Mouse (Mus musculus): ENCODE data around the gene Josd1.

The Josd1 gene

DNA sequence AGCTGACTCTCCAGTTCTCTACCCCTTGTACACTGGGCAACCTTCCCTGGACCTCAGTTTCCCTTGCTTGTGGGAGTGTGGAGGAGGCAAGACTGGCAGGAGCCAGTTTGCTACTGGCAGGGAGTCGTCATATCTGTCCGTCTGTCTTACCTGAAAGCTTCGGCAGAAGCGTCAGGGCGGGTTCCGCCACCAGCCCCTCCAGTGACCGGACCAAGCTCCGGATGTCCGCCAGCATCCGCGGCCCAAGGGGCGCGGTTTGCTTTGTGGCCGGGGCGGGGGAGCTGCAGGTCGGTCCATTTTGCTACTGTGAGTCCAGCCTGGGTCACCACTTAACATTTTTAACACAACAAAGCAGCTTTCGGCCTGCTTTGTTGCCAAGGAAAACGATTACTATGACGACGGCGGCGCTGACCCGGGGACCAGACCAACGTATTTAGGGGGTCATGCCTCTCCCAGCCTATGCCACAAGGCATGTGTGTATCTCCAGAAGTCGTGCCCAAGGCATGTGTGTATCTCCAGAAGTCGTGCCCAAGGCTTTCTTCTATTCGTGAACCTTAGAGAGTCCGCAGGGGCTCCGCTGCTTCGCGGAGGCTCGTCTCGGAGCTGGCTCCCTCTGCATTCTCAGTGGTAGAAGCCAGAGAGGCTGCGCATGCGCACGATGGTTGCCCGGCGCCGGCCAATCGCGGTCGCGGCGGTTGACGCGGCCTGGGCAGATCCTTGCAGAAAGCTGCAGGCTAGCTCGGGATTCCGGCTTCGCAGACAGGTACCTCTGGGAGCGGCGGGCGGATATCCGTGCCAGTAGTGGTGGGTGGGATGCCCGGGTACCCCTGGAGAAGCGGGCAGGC lies 29.0 kb downstream of the Josd1 start, which contains the start of the genes Fam227a and Cby1:
TSS of gene Fam227a (minus strand) at position 426 of the 845 bp plus-strand sequence.
TSS of gene Cby1 (plus strand) at position 669 of the 845 bp plus-strand sequence.
- DNase-seq (ENCODE audit: low read depth, low spot score) = peak; percentile 94

DNA sequence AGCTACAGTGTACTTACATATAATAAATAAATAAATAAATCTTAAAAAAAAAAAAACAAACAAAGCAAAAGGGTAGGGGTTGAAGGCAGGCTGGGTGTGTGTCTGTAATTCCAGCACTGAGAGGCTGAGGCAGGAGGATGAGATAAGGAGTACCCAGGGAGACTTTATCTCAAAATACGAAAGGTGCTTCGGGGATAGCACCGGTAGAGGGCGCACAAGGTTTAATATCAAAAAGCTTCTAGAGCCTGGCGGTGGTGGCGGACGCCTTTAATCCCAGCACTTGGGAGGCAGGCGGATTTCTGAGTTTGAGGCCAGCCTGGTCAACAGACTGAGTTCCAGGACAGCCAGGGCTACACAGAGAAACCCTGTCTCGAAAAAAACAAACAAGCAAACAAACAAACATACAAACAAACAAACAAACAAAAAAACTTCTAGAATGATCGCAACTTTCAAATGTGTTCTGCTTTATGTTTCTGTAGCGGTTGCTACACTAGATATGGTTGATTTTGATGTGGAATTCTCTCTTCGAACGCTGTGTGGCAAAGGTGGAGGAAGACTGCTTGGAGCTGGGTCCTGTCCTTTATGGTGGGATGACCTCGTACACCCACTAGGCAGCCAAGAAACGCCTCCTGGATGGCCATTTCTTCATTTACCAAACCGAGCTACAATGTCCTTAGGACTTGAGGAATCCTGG lies 29.7 kb downstream of the Josd1 start:
- peak; percentile 94 for DNase-seq (ENCODE audit: low read depth, low spot score)

DNA sequence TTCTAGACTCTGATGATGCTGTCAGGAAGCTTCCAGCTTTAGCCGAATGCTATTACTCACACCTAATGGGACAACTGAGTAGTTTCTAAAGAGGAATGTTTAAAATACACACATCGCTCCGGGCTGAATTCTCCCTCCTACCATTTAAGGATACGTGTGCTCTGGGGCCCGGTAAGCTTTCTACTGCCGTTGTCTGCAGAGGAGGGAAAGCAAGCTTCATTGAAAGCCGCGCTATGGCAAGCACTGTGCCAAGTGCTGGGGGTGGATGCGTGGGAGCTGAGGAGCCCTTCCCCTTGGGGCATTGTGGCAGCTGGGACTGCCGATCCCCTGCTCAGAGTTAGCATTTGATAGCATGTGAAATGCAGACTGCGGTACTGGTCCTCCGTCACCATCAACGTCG lies 31.3 kb downstream of the Josd1 start:
- DNase-seq (ENCODE audit: low read depth, low spot score) = no peak

GRCm38 (mm10) chr15:79651481-79651880 lies 36.2 kb downstream of the Josd1 start:
- peak; percentile 80 for DNase-seq (ENCODE audit: low read depth, low spot score)

- DNase-seq (ENCODE audit: low read depth, low spot score) = peak; percentile 84
These were observed 37.1 kb downstream of the Josd1 start for GRCm38 (mm10) chr15:79650569-79650968.

DNA sequence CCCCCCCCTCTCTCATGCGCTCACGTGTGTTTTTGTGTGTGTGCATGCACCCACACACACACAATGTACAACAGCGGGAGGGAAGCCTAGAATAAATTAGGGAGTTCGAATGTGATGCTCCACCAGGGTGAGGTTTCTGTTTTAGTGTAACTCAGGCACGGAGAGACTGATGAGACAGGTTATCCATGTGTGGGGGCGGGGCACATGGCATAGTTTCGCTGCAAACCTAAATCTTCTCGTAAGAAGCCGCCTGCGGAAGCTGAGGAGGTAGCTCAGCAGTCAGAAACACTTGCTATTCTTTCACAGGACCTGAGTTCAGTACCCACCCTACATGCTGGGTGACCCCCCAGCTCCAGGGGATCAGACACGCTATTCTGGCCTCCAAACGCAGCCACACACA lies 39.6 kb downstream of the Josd1 start:
- DNase-seq (ENCODE audit: low read depth, low spot score) = no peak

DNA sequence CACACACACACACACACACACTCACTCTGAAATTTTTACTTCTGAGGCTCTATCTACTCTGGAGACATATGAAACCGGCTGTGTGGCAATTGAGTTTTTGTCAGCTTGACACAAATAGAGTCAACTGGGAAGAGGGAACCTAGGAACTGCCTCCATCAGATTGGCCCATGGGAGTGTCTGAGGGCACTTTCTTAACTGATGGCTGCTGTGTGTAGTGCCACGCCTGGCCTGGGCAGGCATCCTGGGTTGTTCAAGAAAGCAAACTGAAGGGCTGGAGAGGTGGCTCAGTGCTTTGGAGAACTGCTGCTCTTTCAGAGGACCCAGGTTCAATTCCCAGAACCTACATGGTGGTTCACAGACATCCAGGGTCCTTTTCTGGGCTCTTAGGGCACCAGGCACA lies 42.2 kb downstream of the Josd1 start:
- DNase-seq (ENCODE audit: low read depth, low spot score) = no peak

- DNase-seq (ENCODE audit: low read depth, low spot score) = no peak
These were observed 46.4 kb downstream of the Josd1 start for GRCm38 (mm10) chr15:79641135-79641817.

- DNase-seq (ENCODE audit: low read depth, low spot score) = no peak
These were observed 57.2 kb downstream of the Josd1 start for GRCm38 (mm10) chr15:79630471-79630870.

All from R1 (cell line).